Mouse (Mus musculus) G1E (cell line): ENCODE data around the gene Serinc3. TPM values are rescaled to one million over a fixed set of nuclear protein-coding genes. Genes with fewer than 3 reads are reported as not detected.
"Not testable (repeated sequence)": the region's sequence is repeated elsewhere in the genome, so short reads cannot be mapped to it uniquely, and the experiment has no call there.

Experiments
- ATAC-seq: 2 replicates; pipeline ENCODE4 v1.8.0; 2016; ENCODE audit warnings: mild to moderate bottlenecking; ENCODE audit not compliant: insufficient number of reproducible peaks, poor library complexity, low FRiP score, severe bottlenecking; ENCODE audit errors: extremely low read depth
- DNase-seq: peaks from one replicate; pipeline ENCODE4 v3.0.0; 2012; ENCODE audit warnings: low spot score
- H3K27me3 ChIP-seq: 2 replicates; pipeline ENCODE4 v1.6.1; 2012; ENCODE audit warnings: mild to moderate bottlenecking, low read length, inconsistent platforms; ENCODE audit not compliant: insufficient read depth
- H3K36me3 ChIP-seq: replicated peaks from 2 replicates; pipeline ENCODE3; 2012; ENCODE audit warnings: mild to moderate bottlenecking, inconsistent platforms
- H3K4me1 ChIP-seq: 2 replicates; pipeline ENCODE4 v1.6.1; 2012; ENCODE audit warnings: low read depth, low read length, inconsistent platforms, mixed read lengths; ENCODE audit not compliant: insufficient read depth
- H3K4me3 ChIP-seq: 2 replicates; pipeline ENCODE4 v1.5.1; 2012; ENCODE audit warnings: low read depth, mild to moderate bottlenecking, inconsistent platforms, low read length, moderate library complexity, mixed read lengths
- H3K9me3 ChIP-seq: replicated peaks from 2 replicates; pipeline ENCODE4 v1.6.1; 2012; ENCODE audit warnings: inconsistent platforms
- CTCF ChIP-seq: IDR thresholded peaks from 2 replicates; pipeline ENCODE4 v1.5.1; 2012; ENCODE audit warnings: low read depth, low read length, inconsistent platforms, mixed read lengths
- GATA1 ChIP-seq: IDR thresholded peaks from 2 replicates; pipeline ENCODE4 v1.6.1; 2012; ENCODE audit warnings: borderline replicate concordance, low read length, inconsistent platforms, mixed read lengths
- GATA2 ChIP-seq: IDR thresholded peaks from 2 replicates; pipeline ENCODE4 v1.6.1; 2012; ENCODE audit warnings: low read depth, low read length, inconsistent platforms, borderline replicate concordance
- POLR2AphosphoS5 ChIP-seq: IDR thresholded peaks from 2 replicates; pipeline ENCODE4 v1.6.1; 2012; ENCODE audit warnings: low read depth, low read length, inconsistent platforms; ENCODE audit not compliant: insufficient replicate concordance
- TAL1 ChIP-seq: conservative IDR thresholded peaks from 2 replicates; pipeline ENCODE4 v1.6.1; 2012; ENCODE audit warnings: low read depth, low read length, inconsistent platforms, mixed read lengths
- polyA plus RNA-seq: library from polyadenylated mRNA; stranded (reverse); fragments of >175 nt; gene quantifications from 2 replicates; pipeline ENCODE4 v1.2.3, GENCODE M21; 2012
- total RNA-seq, 2 experiments: library from RNA; stranded (forward) in 1 of 2; stranded (reverse) in 1 of 2; fragments of 200-1000 nt in 1 of 2; fragments of >200 nt in 1 of 2; fragmentation: Nextera tagmentation in 1 of 2; gene quantifications; 2 replicates each; pipeline ENCODE4 v1.2.3; 2014 to 2017

The Serinc3 gene
- total and polyA plus RNA-seq, 3 experiments: 7.2 to 156 (median 55.0) TPM

GRCm38 (mm10) chr2:163634211-163634610, 10.7 kb downstream of the Serinc3 start:
- ATAC-seq (no peak), DNase-seq (no peak)
- H3K4me3 ChIP-seq: no peak overlapping the region
- no peaks in the 10 kb centered on the region for H3K27me3 ChIP-seq
- no peaks in the 10 kb centered on the region for H3K4me1 ChIP-seq
- no peak for TF ChIP-seq GATA2
- no peak for TF ChIP-seq CTCF
- TF ChIP-seq TAL1: no peak
- TF ChIP-seq POLR2AphosphoS5: no peak
- TF ChIP-seq GATA1: no peak
- H3K36me3 ChIP-seq: peaks cover 75% of the 10 kb centered on the region
- H3K9me3 ChIP-seq: no peaks in the 10 kb centered on the region

GRCm38 (mm10) chr2:163631715-163632114, 13.2 kb downstream of the Serinc3 start:
- Histone ChIP-seq H3K9me3 (no peaks in the 10 kb centered on the region), H3K27me3 (no peaks in the 10 kb centered on the region), H3K4me1 (no peaks in the 10 kb centered on the region), H3K36me3 (peaks cover 74% of the 10 kb centered on the region), H3K4me3 (no peak overlapping the region)
- TF ChIP-seq CTCF: no peak
- no peak for TF ChIP-seq GATA2
- TF ChIP-seq POLR2AphosphoS5: no peak
- TF ChIP-seq GATA1: no peak
- TF ChIP-seq TAL1: no peak
- no peak for ATAC-seq
- no peak for DNase-seq

- no peak for DNase-seq
- no peak for ATAC-seq
- peaks cover 77% of the 10 kb centered on the region for H3K36me3 ChIP-seq
- TF ChIP-seq POLR2AphosphoS5 (no peak), CTCF (no peak), TAL1 (no peak), GATA2 (no peak), GATA1 (no peak)
- H3K4me3 ChIP-seq: no peak overlapping the region
- no peaks in the 10 kb centered on the region for H3K9me3 ChIP-seq
- no peaks in the 10 kb centered on the region for H3K4me1 ChIP-seq
- no peaks in the 10 kb centered on the region for H3K27me3 ChIP-seq
Measured at GRCm38 (mm10) chr2:163631223-163631622, 13.7 kb downstream of the Serinc3 start.

DNA sequence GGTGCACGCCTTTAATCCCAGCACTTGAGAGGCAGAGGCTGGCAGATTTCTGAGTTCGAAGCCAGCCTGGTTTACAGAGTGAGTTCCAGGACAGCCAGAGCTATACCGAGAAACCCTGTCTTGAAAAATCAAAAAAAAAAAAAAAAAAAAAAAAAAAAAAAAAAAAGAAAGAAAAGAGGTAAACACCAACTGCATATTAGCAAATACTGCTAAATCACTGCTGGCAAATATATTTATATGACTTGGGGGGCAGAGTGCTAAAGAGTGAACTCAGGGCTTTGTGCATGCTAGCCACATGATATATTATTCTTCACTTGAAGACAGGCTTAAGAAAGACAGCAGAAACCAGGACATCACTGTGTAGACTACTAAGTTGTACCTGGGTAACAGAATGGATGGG, 23.5 kb downstream of the Serinc3 start:
- H3K27me3 ChIP-seq, DNase-seq, ATAC-seq, H3K9me3 ChIP-seq, H3K4me3 ChIP-seq, H3K4me1 ChIP-seq: not testable (repeated sequence)
- peaks cover 75% of the 10 kb centered on the region for H3K36me3 ChIP-seq

DNA sequence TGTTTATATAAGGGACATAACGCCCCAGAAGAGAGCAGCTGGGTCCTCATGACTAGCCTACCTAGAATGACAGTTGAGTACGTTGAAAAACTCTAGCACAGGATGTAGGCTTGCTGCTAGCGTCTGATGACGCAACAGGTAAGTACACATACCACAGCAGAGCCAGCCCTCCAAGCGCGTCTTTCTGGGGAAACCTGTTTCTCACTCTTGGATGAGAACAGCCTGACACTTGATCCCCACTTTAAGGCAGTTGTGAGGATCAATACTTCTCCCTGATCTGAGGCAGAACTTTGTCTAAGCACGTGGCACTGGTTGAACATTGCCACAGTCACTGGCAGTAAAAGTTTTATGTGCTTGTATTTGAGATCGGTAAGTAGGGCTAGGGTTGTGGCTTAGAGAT, 24.5 kb downstream of the Serinc3 start:
- no peak for ATAC-seq
- H3K36me3 ChIP-seq: peaks cover 77% of the 10 kb centered on the region

DNA sequence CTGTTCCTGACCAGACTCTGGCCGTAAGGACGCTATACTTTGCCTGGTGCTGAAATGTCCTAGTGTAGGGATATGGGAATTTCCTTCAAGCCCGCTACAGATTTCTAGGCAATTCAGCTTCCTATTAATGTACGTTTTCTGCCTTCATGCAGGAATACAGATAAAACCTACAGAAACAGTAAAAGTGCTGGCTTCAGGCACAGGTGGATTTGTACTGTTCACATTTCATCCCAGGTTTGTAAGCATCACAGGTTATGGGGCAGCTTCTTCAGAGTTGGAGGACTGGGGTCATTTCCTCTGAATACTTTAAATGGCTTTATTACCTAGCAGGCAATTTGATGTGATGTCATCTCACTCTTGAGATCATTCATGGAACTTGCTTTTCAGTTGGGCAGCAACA, 27.1 kb downstream of the Serinc3 start:
- Histone ChIP-seq H3K4me3 (no peak overlapping the region), H3K36me3 (peaks cover 89% of the 10 kb centered on the region), H3K9me3 (no peaks in the 10 kb centered on the region), H3K4me1 (no peaks in the 10 kb centered on the region), H3K27me3 (no peaks in the 10 kb centered on the region)
- DNase-seq (no peak), ATAC-seq (no peak)
- TF ChIP-seq GATA1 (no peak), GATA2 (no peak)

More for the DNA sequence above, 24.5 kb downstream of the Serinc3 start:
- no peak for DNase-seq
- H3K4me1 ChIP-seq: no peaks in the 10 kb centered on the region
- no peak overlapping the region for H3K4me3 ChIP-seq
- no peaks in the 10 kb centered on the region for H3K9me3 ChIP-seq
- H3K27me3 ChIP-seq: no peaks in the 10 kb centered on the region
- TF ChIP-seq POLR2AphosphoS5 (no peak), TAL1 (no peak), CTCF (no peak), GATA1 (no peak), GATA2 (no peak)

- no peak for TF ChIP-seq POLR2AphosphoS5
- no peak for TF ChIP-seq TAL1
- TF ChIP-seq CTCF: no peak
- no peak for TF ChIP-seq GATA2
- TF ChIP-seq GATA1: no peak
- no peak for ATAC-seq
- peaks cover 84% of the 10 kb centered on the region for H3K36me3 ChIP-seq
- H3K4me3 ChIP-seq: no peak overlapping the region
- no peaks in the 10 kb centered on the region for H3K4me1 ChIP-seq
- no peaks in the 10 kb centered on the region for H3K27me3 ChIP-seq
- no peak for DNase-seq
- H3K9me3 ChIP-seq: no peaks in the 10 kb centered on the region
Measured at GRCm38 (mm10) chr2:163617232-163617863, 27.6 kb downstream of the Serinc3 start.
